Mouse (Mus musculus) right cerebral cortex, adult 2 months (tissue): Measurements from ENCODE around the gene Fam166b.

Source experiments
- DNase-seq, 2 experiments: peaks; one replicate each; pipeline ENCODE4 v3.0.0; 2021 to 2022; ENCODE audit warnings: low spot score in 2 of 2

The Fam166b gene

DNA sequence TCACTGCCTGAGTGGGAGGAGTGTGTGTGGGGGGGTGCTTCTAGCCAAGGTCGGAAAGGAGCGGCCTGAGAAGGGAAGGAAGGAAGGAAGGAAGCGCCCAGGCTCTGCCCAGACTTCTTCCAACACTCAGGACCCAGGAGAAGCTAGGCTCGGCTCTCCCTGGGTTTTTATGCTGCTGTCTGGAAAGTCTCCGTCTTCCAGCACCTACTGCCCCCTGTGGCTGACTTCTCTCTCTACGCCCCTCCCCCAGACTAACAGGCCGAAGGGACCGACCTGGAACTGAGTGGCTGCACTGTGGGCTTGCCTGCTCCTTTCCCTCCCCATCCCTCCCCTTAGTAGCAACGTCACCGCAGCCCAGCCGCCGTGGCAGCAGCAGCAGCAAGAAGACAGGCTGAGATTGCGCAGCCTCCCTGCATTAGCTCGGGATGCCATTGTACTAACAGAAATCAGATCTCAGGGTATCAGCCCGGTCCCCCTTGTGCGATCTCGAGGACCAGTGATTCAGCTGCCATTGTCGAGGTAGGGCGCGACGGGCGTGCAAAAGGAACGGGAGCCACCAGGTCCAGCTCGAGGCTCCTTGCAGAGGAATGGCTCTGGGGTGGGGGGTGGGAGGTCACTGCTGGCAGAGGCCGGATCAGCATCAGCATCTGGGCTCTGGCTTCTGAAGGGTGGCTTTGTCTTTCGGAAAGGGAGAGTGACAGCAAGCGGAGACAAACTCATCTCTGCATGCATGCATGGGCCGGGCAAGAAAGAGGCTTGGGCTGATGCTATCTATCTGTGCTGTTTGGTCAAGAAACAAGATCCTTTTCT is 22.6 kb downstream of the Fam166b start:
- peak; percentile 69 to 70 for DNase-seq

DNA sequence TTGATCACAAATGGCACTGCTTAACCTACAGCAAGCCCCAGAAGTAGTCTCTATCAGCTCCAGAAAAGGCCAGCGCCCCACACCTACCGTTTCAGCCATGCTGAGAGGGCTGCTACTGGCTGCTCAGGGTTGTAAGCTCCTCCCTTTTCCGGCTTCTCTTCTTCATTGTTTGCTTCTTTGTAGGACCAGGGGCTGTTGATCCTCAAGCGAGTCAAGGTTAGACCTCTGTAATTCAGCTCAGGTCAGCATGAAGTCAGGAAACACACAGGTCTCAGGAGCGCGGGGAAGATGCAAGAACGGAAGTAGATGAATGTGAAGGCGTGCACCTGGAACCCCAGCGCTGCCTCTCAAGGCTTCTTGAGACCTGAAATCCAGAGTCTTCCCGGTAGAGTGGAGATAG is 24.2 kb downstream of the Fam166b start:
- no peak for DNase-seq

DNA sequence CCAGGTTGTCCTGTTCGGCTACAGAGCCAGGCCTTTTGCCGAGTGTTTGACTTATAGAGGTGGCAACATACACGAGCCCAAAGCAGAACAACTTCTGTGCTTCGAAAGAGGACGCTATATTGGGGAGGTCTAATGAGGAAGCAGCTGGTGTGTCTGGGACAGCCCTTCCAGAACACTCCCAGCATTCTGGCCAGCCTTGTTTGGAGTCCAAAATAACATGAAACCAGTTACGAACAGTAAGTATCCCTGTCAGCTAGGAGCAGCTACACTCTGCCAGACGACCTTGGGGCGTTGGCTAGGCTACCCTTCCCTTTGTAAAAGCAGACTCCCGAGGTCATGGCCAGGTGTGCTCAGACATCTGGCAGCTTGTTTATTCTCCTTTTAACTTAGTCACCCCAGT is 26.7 kb downstream of the Fam166b start:
- no peak for DNase-seq

DNA sequence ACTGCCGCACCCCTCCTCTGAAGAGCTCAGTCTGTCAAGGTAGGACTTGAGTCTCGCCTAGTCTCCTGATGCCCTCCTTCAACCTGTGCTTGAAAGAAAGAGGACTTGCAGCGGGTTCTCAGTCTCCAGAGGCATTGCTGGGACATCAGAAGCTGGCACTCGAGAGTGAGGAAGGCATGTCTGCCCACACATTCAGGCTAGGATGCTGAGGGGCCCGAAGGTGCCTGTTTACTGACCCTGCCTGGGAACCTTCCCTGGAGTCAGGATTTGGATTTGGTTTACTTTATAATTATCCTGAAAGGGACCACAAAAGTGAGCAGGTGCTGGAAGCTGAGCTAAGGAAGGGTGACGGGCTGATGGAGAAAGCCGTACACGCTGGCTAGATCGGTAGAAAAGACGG is 27.4 kb downstream of the Fam166b start:
- no peak for DNase-seq

DNA sequence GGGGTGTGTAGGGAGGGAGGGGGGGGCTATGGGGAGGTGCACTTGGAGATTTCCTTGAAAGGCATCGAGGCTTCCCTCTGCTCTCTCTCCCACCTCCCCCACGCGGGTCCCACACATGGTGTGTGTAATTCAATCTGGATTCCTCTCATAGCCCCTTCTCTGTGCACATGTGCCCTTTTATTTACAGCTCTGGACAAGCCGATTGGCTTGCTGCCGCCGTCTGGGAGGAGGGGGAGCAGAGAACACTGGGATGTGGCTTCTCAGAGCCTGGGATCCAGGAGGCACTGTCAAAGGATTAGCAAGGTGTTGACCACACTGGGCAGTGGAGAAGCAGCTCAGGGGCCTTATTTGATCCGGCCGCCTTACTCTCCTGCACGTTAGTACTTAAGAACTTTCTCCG is 28.0 kb downstream of the Fam166b start:
- DNase-seq: no peak

DNA sequence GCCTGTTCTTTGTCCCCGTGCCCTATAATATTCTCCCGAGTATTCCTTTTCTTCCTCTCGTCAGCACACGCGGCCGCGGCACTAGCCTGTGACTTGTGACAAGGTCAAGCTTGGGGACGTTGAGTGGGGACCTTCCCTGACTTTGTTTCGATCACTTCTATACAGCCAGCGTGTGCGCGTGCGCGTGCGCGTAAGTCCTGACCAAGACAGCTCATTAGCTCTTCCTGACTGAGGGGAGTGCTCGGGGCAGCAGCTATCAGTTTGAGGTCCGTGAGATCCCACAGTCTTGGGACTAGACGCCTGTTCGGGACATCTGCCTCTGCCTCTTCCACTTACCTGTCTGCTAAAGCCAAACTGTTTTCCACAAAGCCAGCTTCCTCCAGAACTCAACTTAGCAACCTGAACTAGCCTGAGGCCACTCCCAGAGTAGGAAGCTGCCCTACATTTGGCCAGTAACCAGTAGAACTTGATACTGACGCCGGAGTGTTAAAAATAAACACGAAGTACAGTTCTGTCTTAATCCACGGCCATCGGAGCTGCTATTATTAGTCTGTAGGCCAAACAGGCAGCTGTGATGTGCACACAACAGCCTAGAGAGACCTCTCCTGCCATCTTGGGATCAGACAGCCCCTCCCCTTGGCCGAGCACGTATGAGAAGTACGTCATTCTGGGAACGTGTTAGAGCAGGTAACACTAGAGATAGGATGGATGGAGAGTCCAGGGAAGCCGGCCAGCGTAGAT is 29.4 kb downstream of the Fam166b start:
- no peak for DNase-seq

DNA sequence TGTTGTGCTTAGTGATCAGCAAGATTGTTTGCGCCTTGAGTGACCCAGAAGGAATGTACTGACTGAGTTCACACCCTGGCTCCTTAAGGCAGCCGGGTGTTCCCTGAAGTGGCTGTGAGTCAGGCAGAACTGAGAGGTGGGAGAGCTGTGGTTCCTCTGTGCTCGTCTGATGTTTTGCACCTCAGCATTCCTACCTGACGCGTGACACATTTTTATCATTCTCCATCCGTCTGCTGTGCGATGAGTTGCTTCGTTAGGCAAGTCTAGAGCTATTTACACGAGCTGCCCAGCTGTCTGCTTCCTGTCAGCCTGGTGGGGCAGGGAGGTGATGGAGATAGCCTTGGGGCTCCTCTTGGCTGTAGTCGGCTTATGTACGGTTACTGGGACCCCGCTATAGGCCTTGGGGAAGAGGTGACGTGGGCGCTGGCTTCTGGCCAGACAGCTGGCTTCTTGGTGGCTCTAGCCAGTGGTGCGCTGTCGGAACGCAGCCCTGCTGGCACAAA is 30.1 kb downstream of the Fam166b start:
- DNase-seq: peak in 1 of 2 experiments; percentile 53

DNA sequence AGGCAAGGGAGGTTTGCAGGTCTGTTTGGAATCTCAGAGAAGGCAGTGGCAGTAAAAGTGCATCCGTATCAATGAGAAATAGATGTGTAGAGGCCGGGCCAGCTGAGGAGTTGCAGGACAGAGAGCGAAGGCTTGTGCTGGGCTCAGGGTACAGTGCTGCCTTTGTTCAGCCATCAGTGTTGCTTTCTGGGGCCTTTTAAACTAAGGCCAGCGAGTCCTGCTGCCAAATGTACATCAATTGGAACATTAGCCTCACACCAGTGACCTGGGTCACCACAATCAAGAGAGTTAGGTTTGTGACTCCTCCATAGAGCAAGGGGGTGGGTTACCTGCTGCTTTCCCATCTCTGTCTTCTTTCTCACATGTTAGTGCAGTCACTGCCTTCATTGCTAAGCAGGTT is 30.9 kb downstream of the Fam166b start:
- DNase-seq: no peak

DNA sequence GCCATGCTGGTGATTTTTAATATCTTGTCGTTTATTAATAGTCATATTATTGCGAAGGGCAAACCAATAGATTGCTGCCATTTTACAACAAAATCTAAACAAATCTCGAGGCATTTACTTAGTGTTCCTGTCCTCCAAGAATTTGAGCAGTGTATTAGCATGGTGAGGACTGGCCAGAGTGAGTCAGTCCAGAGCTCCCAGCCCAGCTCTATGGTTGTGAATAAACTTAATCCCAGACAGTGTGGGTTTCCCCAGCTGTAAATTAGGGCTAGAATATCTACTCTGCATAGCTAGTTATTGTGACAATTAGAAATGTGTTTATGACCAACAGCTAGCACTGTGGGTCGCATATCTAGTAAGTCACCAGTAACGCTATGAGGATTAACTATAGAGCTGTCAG is 32.6 kb downstream of the Fam166b start:
- DNase-seq: no peak

DNA sequence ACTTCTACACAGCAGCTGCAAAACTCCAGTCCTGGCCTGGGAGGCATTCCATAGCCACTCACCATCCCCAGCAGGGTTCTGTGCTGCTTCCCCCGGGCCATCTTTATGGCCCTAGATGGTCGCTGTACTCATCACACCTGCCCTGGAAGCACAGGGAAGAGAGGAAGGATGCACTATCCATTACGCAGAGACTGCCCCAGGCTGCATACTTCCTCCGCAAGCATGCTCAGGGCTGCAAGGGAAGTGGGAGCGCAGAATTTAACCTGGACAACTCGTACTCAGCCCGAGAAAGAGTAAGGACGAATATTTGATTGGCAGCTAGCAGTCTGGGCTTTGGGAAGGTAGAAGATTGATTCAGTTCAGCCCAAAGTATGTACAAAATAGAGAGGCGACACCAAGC is 33.1 kb downstream of the Fam166b start:
- no peak for DNase-seq

DNA sequence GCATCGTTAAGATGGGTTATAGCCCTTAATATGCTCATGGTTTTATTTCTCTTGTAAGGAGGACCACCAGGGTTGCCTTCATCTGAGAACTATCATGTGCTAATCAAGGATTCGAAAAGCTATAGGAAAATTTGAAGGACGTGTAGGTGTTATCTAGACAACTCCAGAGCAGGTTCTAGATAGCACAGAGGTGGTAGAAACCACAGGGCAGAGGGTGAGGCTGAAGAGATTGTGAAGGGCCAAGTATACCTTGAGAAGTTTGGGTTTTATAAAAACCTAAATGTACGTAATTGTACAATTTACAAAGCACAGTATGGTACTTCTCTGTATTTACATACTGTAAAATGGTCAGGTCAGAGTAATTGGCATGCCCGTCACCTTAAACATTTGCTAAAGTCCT is 33.8 kb downstream of the Fam166b start:
- DNase-seq: no peak

DNA sequence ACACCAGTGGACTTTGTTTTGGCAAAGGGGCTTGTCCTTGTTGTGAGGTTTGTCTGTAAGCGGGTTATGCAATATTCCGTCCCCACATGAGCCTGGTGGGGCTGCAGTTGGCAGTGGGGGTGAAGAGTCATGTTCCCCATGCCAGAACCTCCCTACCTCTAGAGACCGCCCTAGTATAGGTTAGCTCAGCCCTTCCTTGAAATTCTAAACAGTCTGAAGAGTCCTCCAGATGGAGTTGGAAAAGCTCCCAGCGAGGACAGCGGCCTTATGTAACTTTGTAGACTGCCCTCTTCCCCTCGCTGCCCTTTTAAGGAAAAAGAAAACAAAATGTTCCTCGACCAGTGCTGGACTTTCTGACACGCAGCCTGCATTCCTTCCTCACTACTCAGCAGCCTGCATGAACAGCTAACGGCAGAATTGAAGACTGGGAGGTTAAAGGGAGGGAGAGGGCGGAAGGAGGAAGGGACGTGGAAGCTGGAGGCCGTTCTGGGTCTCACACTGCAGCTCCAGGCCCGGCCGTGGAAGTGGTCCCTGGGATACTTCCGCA is 34.5 kb downstream of the Fam166b start:
- no peak for DNase-seq

DNA sequence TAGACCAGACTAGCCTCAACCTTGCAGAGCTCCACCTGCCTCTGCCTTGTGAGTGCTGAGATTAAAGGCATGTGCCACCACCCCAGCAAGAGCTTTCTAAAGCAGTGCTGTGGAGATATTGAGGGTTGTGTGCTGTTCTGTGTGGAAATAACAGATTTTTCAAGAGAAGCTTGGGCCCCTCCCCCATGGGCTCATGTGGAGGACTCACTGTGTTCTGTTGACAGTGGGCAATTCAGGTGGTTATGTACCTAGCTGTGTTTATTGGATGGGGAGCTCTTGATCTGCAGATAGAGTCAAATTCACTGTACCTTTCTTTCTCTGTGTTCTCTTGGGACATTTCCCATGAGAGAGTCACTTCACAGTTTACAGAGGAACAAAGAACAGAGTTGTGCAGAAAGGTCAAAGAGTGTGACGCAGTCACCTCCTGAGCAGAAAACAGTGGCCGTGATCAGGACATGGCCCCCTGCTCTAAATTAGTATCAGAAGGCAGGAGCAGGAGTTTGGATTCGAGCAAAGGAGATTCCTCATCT is 37.3 kb downstream of the Fam166b start:
- no peak for DNase-seq

DNA sequence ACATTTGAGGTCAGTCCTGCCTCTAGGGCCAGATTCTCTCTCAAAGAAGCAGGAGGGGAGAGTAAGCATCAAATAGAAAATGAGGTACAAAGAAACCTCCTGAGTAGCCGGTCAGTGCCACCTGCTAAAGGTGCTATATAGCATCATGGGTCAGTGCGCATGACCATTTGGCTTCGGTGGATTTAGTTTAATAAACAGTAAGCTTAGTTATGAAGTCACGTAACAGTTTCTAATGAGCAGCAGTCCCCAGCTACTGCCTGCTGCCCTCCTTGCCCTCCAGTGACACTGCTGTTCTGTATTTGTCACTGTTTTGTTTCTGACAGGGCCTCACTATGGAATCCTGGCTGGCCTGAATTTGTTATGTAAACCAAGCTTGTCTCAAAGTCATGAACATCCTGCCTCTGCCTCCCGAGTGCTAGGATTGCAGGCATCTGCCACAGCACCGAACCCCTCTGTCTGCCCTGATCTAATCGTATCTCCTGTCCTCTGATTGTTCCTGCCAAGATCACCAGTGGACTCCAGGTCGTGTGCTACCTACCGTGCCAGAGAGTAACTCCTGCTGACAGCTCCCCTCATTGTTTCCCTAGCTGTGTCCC is 39.0 kb downstream of the Fam166b start:
- no peak for DNase-seq

DNA sequence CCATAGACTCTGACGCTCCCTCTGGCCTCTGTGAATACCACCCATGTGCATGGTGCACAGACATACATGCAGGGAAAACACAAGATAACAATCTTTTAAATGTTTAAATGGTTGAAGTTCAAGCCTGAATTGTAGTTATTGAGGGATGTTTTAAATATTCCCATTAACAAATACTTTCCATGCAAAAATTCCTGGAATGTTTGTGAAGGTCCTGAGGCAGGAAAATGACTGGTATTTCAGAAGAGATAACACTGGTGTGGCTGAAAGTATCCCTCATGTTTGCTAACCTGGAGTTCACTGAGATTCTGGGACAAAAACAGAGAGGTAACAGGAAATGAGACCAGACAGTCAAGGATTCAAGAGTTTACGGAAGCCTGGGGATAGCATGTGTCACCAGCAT is 39.5 kb downstream of the Fam166b start:
- DNase-seq: no peak

DNA sequence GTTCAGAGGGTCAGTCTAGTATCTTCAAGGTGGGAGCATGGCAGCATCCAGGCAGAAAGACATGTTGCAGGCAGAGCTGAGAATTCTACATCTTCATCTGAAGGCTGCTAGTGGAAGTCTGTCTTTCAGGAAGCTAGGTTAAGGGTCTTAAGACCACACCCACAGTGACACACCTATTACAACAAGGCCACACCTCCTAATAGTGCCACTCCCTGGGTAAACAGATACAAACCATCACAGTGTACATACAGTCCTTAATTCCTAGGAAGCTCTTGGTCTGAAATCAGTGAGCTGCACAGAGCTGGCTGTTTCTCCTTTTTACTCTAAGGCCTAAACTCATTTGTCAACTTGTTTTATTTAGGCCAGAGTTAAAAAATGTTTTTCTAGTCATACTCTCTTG is 42.0 kb downstream of the Fam166b start:
- DNase-seq: no peak

DNA sequence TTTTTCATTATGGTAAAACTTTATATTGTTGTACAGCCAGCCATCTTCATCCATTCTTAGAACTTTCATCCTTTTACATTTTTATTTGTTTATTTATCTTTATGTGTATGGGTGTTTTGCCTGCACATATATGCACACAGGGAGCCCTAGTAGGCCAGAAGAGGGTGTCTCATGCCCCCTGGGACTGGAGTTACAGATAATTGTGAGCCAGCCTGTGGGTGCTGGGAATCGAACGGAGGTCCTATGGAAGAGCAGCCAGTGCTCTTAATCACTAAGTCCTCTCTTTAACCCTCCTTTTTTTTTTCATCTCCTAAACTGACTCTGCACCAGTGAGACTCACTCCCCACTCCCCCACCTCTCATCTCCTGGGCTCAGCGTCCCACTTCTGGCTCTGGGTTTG is 44.4 kb downstream of the Fam166b start:
- no peak for DNase-seq

DNA sequence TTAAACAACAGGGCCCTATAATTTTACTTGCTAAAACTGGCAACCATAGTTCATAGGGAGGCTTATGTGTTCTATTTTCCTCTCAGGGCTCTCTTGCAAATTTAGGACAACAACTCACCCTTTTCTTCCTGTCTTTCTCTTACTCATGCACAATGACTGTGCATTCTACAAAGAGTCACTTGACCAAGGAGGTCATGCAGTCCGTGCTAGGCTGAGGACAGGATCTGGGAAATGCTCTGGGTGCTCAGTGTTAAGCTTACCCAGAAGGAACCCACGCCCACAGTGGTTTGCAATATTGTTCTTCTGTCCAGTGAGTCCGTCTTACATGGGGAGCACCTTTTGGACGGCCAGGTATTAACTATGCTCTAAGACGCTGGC is 44.9 kb downstream of the Fam166b start:
- no peak for DNase-seq

DNA sequence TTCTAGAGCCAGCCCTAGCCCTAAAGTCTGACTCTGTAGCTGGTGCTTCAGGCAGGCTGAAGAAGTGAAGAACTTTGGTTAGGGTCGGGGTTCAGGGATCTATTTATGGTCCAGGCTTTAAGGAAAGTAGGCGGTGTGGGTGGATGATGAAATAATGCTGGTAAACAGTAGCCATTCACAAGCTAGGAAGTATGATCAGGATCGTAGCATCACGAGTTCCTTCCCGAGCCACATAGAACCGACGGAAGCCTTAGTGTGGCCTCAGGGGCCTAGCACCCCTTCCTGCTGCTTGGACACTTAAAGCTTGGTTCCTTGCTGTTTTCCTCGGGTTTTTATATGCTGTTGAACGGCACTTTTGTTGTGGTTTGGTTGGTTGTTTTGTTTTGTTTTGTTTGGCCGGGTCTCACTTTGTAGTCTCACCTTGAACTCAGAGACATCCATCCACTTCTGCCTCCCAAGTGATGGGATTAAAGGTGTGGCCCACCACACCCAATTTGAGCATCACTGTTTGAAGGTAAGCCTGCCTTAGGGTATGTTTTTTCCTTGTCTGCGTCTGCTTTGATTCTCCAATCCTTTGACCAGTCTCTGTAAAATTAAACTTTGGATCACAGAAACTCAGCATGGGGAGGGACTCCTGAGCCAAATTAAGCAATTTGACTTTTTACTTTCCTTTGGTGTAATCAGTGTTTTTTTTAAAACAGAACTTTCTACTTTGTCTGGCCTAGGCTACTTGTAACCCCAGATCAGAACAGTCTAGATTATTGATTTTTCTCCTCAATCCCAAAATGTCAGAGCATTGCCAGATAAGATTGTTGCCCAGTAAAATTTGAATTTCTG is 45.5 kb downstream of the Fam166b start:
- peak in 1 of 2 experiments; percentile 45 for DNase-seq

DNA sequence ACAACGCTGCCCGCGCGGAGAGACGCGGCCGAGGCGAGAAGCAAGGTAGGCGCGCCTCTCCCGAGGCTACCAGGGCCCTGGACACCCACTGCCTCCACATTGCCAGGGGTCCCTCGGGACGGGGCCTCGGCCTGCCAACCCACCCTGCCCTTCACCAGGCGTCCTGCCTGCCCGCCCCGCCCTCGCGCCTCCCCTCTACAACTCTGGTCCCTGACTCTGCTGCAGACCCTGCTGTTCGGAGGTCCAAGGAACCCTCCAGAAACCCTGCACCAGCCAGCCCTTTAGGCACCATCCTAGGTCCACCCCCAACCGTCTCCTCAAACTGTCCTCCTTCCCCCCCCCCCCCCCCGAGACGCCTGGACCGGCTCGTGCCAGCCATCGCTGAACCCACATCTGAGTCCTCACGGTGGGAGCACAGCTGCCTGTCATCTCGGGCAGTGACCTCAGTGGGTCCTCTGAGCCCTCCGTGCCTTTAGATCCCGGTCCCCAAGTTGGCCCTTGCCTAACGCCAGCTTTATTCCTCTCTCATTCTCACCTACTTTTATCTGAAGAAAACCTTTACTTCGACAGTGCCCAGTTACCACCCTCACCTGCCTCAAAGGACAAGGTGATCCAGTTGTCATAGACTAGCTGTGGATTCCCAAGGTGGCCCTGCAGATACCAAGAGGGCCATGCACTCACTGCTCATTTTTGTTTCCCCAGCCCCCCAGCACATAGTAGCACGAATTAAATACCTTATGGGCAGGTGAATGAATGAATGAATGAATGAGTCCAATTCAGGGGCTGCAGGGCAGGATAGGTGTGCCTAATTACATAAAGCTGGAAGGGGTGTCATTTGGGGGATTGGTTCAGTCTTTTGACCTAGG is 46.5 kb downstream of the Fam166b start:
- DNase-seq: no peak
